Mouse (Mus musculus): ENCODE data around the gene Defa34.
"Not testable (repeated sequence)": the region's sequence is repeated elsewhere in the genome, so short reads cannot be mapped to it uniquely, and the experiment has no call there.

DNA sequence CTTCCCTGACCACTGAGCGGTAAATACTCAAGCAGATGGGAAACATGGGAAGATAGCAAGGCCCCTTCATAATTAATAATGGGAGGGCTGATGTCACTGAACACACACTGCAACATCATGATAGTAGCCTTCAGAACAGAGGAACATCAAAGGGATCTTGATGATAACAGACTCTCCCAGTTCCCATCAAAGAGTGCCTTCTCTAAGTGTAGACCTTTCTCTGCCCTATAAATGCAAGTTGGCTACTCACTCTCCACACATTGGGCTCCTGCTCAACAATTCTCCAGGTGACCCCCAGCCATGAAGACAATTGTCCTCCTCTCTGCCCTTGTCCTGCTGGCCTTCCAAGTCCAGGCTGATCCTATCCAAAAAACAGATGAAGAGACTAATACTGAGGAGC lies at the start of gene Defa34:
- TF ChIP-seq EP300, CTCF (IDR thresholded peaks at IDR 0.05; ENCODE audit: low read depth): not testable (repeated sequence)
